Mouse (Mus musculus) megakaryocyte, adult 5-6 weeks (primary cell): ENCODE measurements around the gene Lat. TPM values are rescaled to one million over a fixed set of nuclear protein-coding genes. Genes with fewer than 3 reads are reported as not detected.
A peak's percentile ranks its signal among the peaks of the same experiment; 100 is the strongest.
"Not testable (repeated sequence)": the region's sequence is repeated elsewhere in the genome, so short reads cannot be mapped to it uniquely, and the experiment has no call there.

ENCODE experiments used
- ATAC-seq: 2 replicates; pipeline ENCODE4 v1.8.0; 2016; ENCODE audit warnings: mild to moderate bottlenecking, inconsistent platforms; ENCODE audit not compliant: poor library complexity, severe bottlenecking
- total RNA-seq, 2 experiments: library from RNA; stranded (forward) in 1 of 2; stranded (reverse) in 1 of 2; fragments of 153-499, 151-499 nt in 1 of 2; fragments of 221-1000, 200-1000 nt in 1 of 2; gene quantifications; 2 replicates each; pipeline versions ENCODE4 v1.2.3 to v1.2.4; 2015 to 2017

Gene Lat
- total RNA-seq, 2 experiments from 2014 or later: 3.3 to 7.3 TPM

- ATAC-seq: no peak
These were observed 29.8 kb downstream of the Lat start for GRCm38 (mm10) chr7:126339521-126339971.

GRCm38 (mm10) chr7:126338906-126339305 lies 30.5 kb downstream of the Lat start:
- no peak for ATAC-seq

GRCm38 (mm10) chr7:126335556-126335955 lies 33.8 kb downstream of the Lat start:
- ATAC-seq: peak; percentile 51; the same call in 1 of the 2 replicates

- no peak for ATAC-seq
These were observed 36.7 kb downstream of the Lat start for GRCm38 (mm10) chr7:126332691-126333090.

GRCm38 (mm10) chr7:126330693-126331092 lies 38.7 kb downstream of the Lat start:
- no peak for ATAC-seq

GRCm38 (mm10) chr7:126329907-126330645 lies 39.3 kb downstream of the Lat start:
- no peak for ATAC-seq

- not testable (repeated sequence) for ATAC-seq
These were observed 40.5 kb downstream of the Lat start for GRCm38 (mm10) chr7:126328848-126329247.

- ATAC-seq: not testable (repeated sequence)
These were observed 43.6 kb downstream of the Lat start for GRCm38 (mm10) chr7:126325576-126326273.

GRCm38 (mm10) chr7:126324791-126325190 lies 44.6 kb downstream of the Lat start:
- ATAC-seq: no peak

GRCm38 (mm10) chr7:126323729-126324128 lies 45.6 kb downstream of the Lat start:
- peak; percentile 84 for ATAC-seq

- no peak for ATAC-seq
These were observed 55.1 kb downstream of the Lat start for GRCm38 (mm10) chr7:126314273-126314672.

Other genes with a start within 250 kb of the Lat start
- 128 and 140 TPM in 2 replicates for gene Xpo6, start 169.1 kb downstream of the Lat start, total RNA-seq (2015)
- gene Xpo6, start 169.1 kb downstream of the Lat start, total RNA-seq (2017): 58.6 and 65.2 TPM in 2 replicates
- gene Sbk1, start 97.0 kb downstream of the Lat start, total RNA-seq (2015): 4.7 and 5.2 TPM in 2 replicates
- 5.1 and 5.6 TPM in 2 replicates for gene Sbk1, start 97.0 kb downstream of the Lat start, total RNA-seq (2017)
- gene Spns1, start 7.9 kb upstream of the Lat start, total RNA-seq (2015): 7.9 and 11.5 TPM in 2 replicates
- 6.8 and 10.6 TPM in 2 replicates for gene Spns1, start 7.9 kb upstream of the Lat start, total RNA-seq (2017)
- 10.1 and 11.7 TPM in 2 replicates for gene Nfatc2ip, start 27.2 kb upstream of the Lat start, total RNA-seq (2015)
- gene Nfatc2ip, start 27.2 kb upstream of the Lat start, total RNA-seq (2017): 13.9 and 16.6 TPM in 2 replicates
- 0.20 and 1.1 TPM in 2 replicates for gene Cd19, start 45.3 kb upstream of the Lat start, total RNA-seq (2015)
- 0.24 TPM in 1 of 2 replicates, not detected in the other for gene Cd19, start 45.3 kb upstream of the Lat start, total RNA-seq (2017)
- gene Rabep2, start 59.2 kb upstream of the Lat start, total RNA-seq (2015): 6.7 and 6.8 TPM in 2 replicates
- 21.4 and 25.0 TPM in 2 replicates for gene Rabep2, start 59.2 kb upstream of the Lat start, total RNA-seq (2017)
- 0.07 and 0.52 TPM in 2 replicates for gene Atp2a1, start 93.5 kb upstream of the Lat start, total RNA-seq (2015)
- not detected in 2 replicates for gene Atp2a1, start 93.5 kb upstream of the Lat start, total RNA-seq (2017)
- 18.2 and 20.6 TPM in 2 replicates for gene Sh2b1, start 105.9 kb upstream of the Lat start, total RNA-seq (2015)
- 9.9 and 10.6 TPM in 2 replicates for gene Sh2b1, start 105.9 kb upstream of the Lat start, total RNA-seq (2017)
- 40.2 and 44.3 TPM in 2 replicates for gene Tufm, start 117.8 kb upstream of the Lat start, total RNA-seq (2015)
- gene Tufm, start 117.8 kb upstream of the Lat start, total RNA-seq (2017): 33.8 and 44.9 TPM in 2 replicates
- gene Atxn2l, start 133.9 kb upstream of the Lat start, total RNA-seq (2015): 75.5 and 84.4 TPM in 2 replicates
- 26.1 and 40.5 TPM in 2 replicates for gene Atxn2l, start 133.9 kb upstream of the Lat start, total RNA-seq (2017)
- 110 and 121 TPM in 2 replicates for gene Eif3c, start 196.8 kb upstream of the Lat start, total RNA-seq (2015)
- gene Eif3c, start 196.8 kb upstream of the Lat start, total RNA-seq (2017): 131 and 143 TPM in 2 replicates
- 27.6 and 30.3 TPM in 2 replicates for gene Apobr, start 215.4 kb upstream of the Lat start, total RNA-seq (2015)
- 98.7 and 99.5 TPM in 2 replicates for gene Apobr, start 215.4 kb upstream of the Lat start, total RNA-seq (2017)
- gene Cln3, start 216.2 kb upstream of the Lat start, total RNA-seq (2015): 106 and 118 TPM in 2 replicates
- 59.5 and 77.8 TPM in 2 replicates for gene Cln3, start 216.2 kb upstream of the Lat start, total RNA-seq (2017)
- gene Il27, start 225.4 kb upstream of the Lat start, total RNA-seq (2015): 2.5 and 2.9 TPM in 2 replicates
- gene Il27, start 225.4 kb upstream of the Lat start, total RNA-seq (2017): 3.0 and 4.8 TPM in 2 replicates